Mouse (Mus musculus): ENCODE results near the gene Ctsh. TPM values are rescaled to one million over a fixed set of nuclear protein-coding genes. Genes with fewer than 3 reads are reported as not detected.
"Not testable (repeated sequence)": the region's sequence is repeated elsewhere in the genome, so short reads cannot be mapped to it uniquely, and the experiment has no call there.

Gene Ctsh
- total RNA-seq, 2 experiments from 2014 or later, result 13.7 to 16.0 TPM

GRCm38 (mm10) chr9:90038535-90038934 is 15.4 kb upstream of the Ctsh start:
- H3K27ac ChIP-seq, result no peak overlapping the region
- no peak for DNase-seq (ENCODE audit: low spot score in 2 of 2)
- no peak overlapping the region for H3K4me3 ChIP-seq
- TF ChIP-seq CTCF (conservative IDR thresholded peaks at IDR 0.05), result no peak

- no peak for DNase-seq (ENCODE audit: low spot score in 2 of 2)
- Histone ChIP-seq H3K4me3 (no peak overlapping the region), H3K27ac (no peak overlapping the region)
- TF ChIP-seq CTCF (conservative IDR thresholded peaks at IDR 0.05), result no peak
Observed at GRCm38 (mm10) chr9:90040916-90041315, 13.0 kb upstream of the Ctsh start.

GRCm38 (mm10) chr9:90041556-90041955 is 12.4 kb upstream of the Ctsh start:
- Histone ChIP-seq H3K4me3 (no peak overlapping the region), H3K27ac (no peak overlapping the region)
- no peak for DNase-seq (ENCODE audit: low spot score in 2 of 2)
- no peak for TF ChIP-seq CTCF (conservative IDR thresholded peaks at IDR 0.05)

GRCm38 (mm10) chr9:90042906-90043305 is 11.0 kb upstream of the Ctsh start:
- not testable (repeated sequence) for DNase-seq (ENCODE audit: low spot score in 2 of 2); H3K4me3 ChIP-seq; H3K27ac ChIP-seq

- Histone ChIP-seq H3K4me3 (no peak overlapping the region), H3K27ac (no peak overlapping the region)
- no peak for TF ChIP-seq CTCF (conservative IDR thresholded peaks at IDR 0.05)
- no peak for DNase-seq (ENCODE audit: low spot score in 2 of 2)
Observed at GRCm38 (mm10) chr9:90045191-90045590, 8.8 kb upstream of the Ctsh start.

- peak overlapping the region; percentile 59; the same call in 1 of the 2 replicates for H3K27ac ChIP-seq
- TF ChIP-seq CTCF (conservative IDR thresholded peaks at IDR 0.05), result no peak
- no peak for DNase-seq (ENCODE audit: low spot score in 2 of 2)
- H3K4me3 ChIP-seq, result no peak overlapping the region
Observed at GRCm38 (mm10) chr9:90047937-90048627, 5.9 kb upstream of the Ctsh start.

GRCm38 (mm10) chr9:90054371-90055145 is 606 bp downstream of the Ctsh start:
- peak; percentile 60 for TF ChIP-seq CTCF (conservative IDR thresholded peaks at IDR 0.05)
- DNase-seq (ENCODE audit: low spot score in 2 of 2), result no peak
- peak overlapping the region; percentile 68 for H3K27ac ChIP-seq

GRCm38 (mm10) chr9:90055409-90055808 is 1.5 kb downstream of the Ctsh start:
- no peak for TF ChIP-seq CTCF (conservative IDR thresholded peaks at IDR 0.05)
- H3K27ac ChIP-seq, result peak overlapping the region; percentile 68; the same call in 1 of the 2 replicates
- peak overlapping the region; percentile 50 for H3K4me3 ChIP-seq
- DNase-seq (ENCODE audit: low spot score in 2 of 2), result no peak

More at GRCm38 (mm10) chr9:90054371-90055145, 606 bp downstream of the Ctsh start:
- peak overlapping the region; percentile 50 for H3K4me3 ChIP-seq

GRCm38 (mm10) chr9:90055911-90056310 is 2.0 kb downstream of the Ctsh start:
- no peak overlapping the region for H3K4me3 ChIP-seq
- no peak for TF ChIP-seq CTCF (conservative IDR thresholded peaks at IDR 0.05)
- no peak for DNase-seq (ENCODE audit: low spot score in 2 of 2)
- H3K27ac ChIP-seq, result no peak overlapping the region

- H3K4me3 ChIP-seq, result no peak overlapping the region
- no peak overlapping the region for H3K27ac ChIP-seq
Observed at GRCm38 (mm10) chr9:90056716-90057115, 2.8 kb downstream of the Ctsh start.

GRCm38 (mm10) chr9:90059828-90060573 is 6.0 kb downstream of the Ctsh start:
- no peak for DNase-seq (ENCODE audit: low spot score in 2 of 2)
- Histone ChIP-seq H3K4me3 (no peak overlapping the region), H3K27ac (no peak overlapping the region)
- TF ChIP-seq CTCF (conservative IDR thresholded peaks at IDR 0.05), result no peak

More at GRCm38 (mm10) chr9:90056716-90057115, 2.8 kb downstream of the Ctsh start:
- TF ChIP-seq CTCF (conservative IDR thresholded peaks at IDR 0.05), result no peak
- no peak for DNase-seq (ENCODE audit: low spot score in 2 of 2)

- Histone ChIP-seq H3K27ac (no peak overlapping the region), H3K4me3 (no peak overlapping the region)
- TF ChIP-seq CTCF (conservative IDR thresholded peaks at IDR 0.05), result no peak
- DNase-seq (ENCODE audit: low spot score in 2 of 2), result no peak
Observed at GRCm38 (mm10) chr9:90060574-90060875, 6.6 kb downstream of the Ctsh start.

- not testable (repeated sequence) for H3K4me3 ChIP-seq; H3K27ac ChIP-seq; DNase-seq (ENCODE audit: low spot score in 2 of 2)
Observed at GRCm38 (mm10) chr9:90060932-90061331, 7.0 kb downstream of the Ctsh start.

Measured in layer of hippocampus, adult 2 months (tissue).